Mouse (Mus musculus) stomach, postnatal 0 days (tissue): ENCODE data around the gene Tln2.

ENCODE experiments used
- CTCF ChIP-seq: IDR thresholded peaks from 2 replicates; pipeline ENCODE4 v1.5.1; 2016; ENCODE audit warnings: antibody characterized with exemption, low read depth, mild to moderate bottlenecking, moderate library complexity
- EP300 ChIP-seq: optimal IDR thresholded peaks from 2 replicates; pipeline ENCODE3; 2016; ENCODE audit warnings: antibody characterized with exemption

DNA sequence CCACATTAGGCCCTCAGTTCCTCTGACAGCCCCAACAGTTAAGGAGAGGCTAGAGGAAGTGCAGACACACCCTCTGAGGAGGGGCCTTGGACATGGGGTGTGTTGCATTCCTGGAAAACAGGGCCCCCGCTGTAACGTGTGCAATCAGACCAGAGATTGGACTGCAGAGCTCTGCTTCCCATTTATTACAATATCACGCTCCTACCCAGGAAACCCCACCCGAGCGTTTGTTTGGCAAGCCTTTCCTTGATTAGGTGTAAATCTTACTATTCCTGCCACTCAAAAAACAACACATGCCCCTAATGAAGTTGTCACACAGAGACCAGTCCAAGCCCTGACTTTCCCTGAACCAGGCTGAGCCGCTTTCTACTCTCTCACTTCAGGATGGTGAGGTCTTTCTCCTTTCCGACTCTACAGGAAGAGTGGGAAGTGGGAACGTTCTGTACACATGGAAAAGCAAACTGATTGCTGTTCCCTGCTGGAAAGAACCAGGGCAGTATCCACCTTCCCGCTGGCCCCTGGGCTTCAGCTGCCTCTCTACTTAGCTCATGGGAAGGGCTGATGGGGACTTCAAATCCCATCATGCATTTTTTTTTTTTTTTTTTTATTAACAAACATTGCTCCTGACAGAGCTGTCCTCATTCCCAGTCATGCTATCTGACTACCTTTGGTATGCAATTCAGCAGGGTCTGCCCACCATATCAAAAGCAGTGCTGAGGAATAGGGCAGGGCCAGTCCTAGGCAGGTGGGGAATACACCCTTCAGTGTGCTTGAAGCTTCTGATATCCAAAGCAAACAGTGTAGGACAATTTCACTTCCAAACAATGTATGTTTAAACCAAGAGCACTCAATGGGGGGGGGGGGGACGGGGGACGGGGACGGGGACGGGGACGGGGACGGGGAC, 74.1 kb downstream of the Tln2 start:
- no peak for TF ChIP-seq EP300
- TF ChIP-seq CTCF = no peak
